Mouse (Mus musculus): ENCODE data around the gene Disp2. TPM values are rescaled to one million over a fixed set of nuclear protein-coding genes. Genes with fewer than 3 reads are reported as not detected.

Disp2 gene
- polyA plus RNA-seq, 1 experiment from 2014 or later: 2.5 TPM

DNA sequence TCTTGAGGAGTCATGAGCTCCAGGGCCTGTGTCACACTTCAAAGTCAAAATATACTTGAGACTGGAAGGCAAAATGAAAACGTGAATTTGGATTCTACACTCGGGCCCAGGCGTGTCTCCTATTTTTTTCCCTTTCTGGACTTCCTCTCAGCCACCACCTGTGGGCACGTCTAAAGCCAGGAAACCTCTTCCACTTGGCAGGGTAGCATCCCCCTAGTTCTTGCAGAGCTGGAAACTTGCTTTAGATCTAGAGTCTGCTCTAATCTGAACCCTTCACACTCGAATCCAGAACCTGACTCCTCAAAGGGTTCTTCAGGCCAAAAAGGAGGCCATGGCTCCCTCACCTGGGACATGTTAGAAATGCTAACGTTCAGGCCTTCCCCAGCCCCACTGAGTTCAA is 24.1 kb upstream of the Disp2 start:
- H3K36me3 ChIP-seq (ENCODE audit: control insufficient read depth, insufficient read depth): no peaks in the 10 kb centered on the region
- no peak for TF ChIP-seq CTCF (IDR thresholded peaks at IDR 0.05; ENCODE audit: low read depth)
- H3K27ac ChIP-seq (ENCODE audit: low read depth, low read length): no peak overlapping the region
- no peak for ATAC-seq
- no peaks in the 10 kb centered on the region for H3K9me3 ChIP-seq (ENCODE audit: control insufficient read depth)
- no peak overlapping the region for H3K4me3 ChIP-seq (ENCODE audit: low read depth, low read length)
- H3K27me3 ChIP-seq (replicated peaks; ENCODE audit: control insufficient read depth, insufficient read depth, low read length): no peaks in the 10 kb centered on the region
- 80% methylated on average over 6 of the region's 6 CpGs for WGBS
- H3K4me1 ChIP-seq (replicated peaks; ENCODE audit: control insufficient read depth, insufficient read depth, low read length): 0 out of 2 replicates have a peak, but pooled peaks cover 3% of the 10 kb centered on the region
- H3K9ac ChIP-seq (ENCODE audit: low read depth, low read length): no peak overlapping the region
- no peak overlapping the region for H3K4me2 ChIP-seq (replicated peaks; ENCODE audit: low read depth)

DNA sequence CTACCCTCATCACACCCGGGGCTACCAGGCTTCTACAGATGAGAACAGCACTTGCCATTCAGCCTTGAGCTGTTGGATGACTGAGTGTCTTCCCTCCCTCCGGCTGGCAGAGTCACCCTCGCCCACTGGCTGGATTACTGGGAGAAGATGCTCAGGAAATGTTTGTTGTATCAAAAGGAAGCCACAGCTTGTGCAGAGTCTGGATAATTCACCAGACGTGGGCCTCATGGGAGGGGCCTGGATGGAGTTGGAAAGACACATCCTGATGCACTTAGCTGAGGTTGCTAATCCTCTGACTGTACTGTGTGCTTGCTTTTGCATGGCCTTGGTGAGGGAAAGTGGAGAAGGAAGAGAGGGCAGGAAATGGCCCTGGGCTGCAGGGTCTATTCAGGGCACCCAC is 23.4 kb upstream of the Disp2 start:
- TF ChIP-seq CTCF (IDR thresholded peaks at IDR 0.05; ENCODE audit: low read depth): no peak
- Histone ChIP-seq H3K9ac (ENCODE audit: low read depth, low read length) (no peak overlapping the region), H3K4me2 (replicated peaks; ENCODE audit: low read depth) (no peak overlapping the region), H3K4me1 (replicated peaks; ENCODE audit: control insufficient read depth, insufficient read depth, low read length) (0 out of 2 replicates have a peak, but pooled peaks cover 5% of the 10 kb centered on the region), H3K27ac (ENCODE audit: low read depth, low read length) (no peak overlapping the region), H3K27me3 (replicated peaks; ENCODE audit: control insufficient read depth, insufficient read depth, low read length) (no peaks in the 10 kb centered on the region), H3K9me3 (ENCODE audit: control insufficient read depth) (no peaks in the 10 kb centered on the region), H3K4me3 (ENCODE audit: low read depth, low read length) (no peak overlapping the region), H3K36me3 (ENCODE audit: control insufficient read depth, insufficient read depth) (no peaks in the 10 kb centered on the region)
- WGBS: 81% methylated on average over 4 of the region's 4 CpGs
- no peak for ATAC-seq

DNA sequence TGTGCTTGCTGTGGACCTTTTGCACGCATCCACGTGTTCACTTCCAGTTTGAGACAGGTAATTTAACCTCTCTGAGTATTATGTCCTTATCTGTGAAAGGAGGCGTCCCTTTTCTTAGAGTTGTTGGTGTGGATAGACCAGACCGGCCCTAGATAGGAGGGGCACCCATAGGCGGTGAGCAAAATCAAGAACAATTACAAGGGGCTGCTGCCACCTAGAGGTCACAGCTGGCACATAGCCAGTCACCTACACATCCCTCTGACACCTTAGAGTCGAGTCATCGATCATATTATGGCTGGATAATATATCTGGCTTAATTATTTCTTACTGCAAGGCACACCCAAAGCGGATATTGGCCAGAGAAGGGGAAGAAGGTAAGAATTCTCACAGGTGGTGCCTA is 19.7 kb upstream of the Disp2 start:
- H3K9ac ChIP-seq (ENCODE audit: low read depth, low read length): no peak overlapping the region
- H3K4me3 ChIP-seq (ENCODE audit: low read depth, low read length): no peak overlapping the region
- TF ChIP-seq CTCF (IDR thresholded peaks at IDR 0.05; ENCODE audit: low read depth): peak; percentile 86
- no peak overlapping the region for H3K27ac ChIP-seq (ENCODE audit: low read depth, low read length)
- peaks cover 18% of the 10 kb centered on the region; the same call in 1 of the 2 replicates for H3K4me1 ChIP-seq (replicated peaks; ENCODE audit: control insufficient read depth, insufficient read depth, low read length)
- H3K4me2 ChIP-seq (replicated peaks; ENCODE audit: low read depth): peak overlapping the region; percentile 41
- no peaks in the 10 kb centered on the region for H3K9me3 ChIP-seq (ENCODE audit: control insufficient read depth)
- H3K36me3 ChIP-seq (ENCODE audit: control insufficient read depth, insufficient read depth): no peaks in the 10 kb centered on the region
- H3K27me3 ChIP-seq (replicated peaks; ENCODE audit: control insufficient read depth, insufficient read depth, low read length): no peaks in the 10 kb centered on the region
- ATAC-seq: peak; percentile 72
- 10% methylated on average over 8 of the region's 8 CpGs for WGBS

DNA sequence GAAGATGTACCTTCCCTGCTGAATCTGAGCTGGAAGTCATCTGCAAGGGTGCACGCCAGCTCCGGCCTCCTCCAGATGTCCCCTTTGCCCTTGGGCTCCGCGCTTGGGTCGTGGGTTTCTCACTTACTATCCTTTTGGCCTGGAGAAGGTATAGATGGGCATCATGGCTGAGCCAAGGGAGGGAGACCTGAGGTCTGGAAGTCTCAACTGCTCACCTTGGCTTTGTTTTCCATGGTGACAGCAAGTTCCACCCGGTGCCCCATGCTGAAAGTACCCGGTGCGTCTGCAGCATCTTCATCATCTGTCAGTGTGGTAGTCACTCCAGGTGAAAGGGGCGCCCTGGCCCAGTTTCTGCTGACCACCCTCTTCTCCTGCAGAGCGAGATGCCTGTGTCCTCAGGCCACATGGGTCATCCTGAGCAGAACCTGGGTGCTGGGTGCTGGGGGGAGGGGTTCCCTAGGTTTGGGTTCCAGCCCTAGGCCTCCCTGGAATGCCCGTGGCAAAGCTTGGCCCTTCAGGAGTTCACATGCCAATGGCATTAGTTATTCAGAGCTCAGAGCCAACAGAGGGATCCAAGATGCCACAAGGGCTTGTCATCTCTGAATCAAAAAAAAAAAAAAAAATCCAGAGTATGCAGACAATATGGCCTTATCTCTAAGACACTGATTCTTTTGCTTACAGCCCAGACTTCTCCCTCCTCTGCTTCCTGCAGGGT is 19.1 kb upstream of the Disp2 start:
- Histone ChIP-seq H3K36me3 (ENCODE audit: control insufficient read depth, insufficient read depth) (no peaks in the 10 kb centered on the region), H3K9ac (ENCODE audit: low read depth, low read length) (no peak overlapping the region), H3K4me3 (ENCODE audit: low read depth, low read length) (no peak overlapping the region), H3K4me2 (replicated peaks; ENCODE audit: low read depth) (no peak overlapping the region), H3K27me3 (replicated peaks; ENCODE audit: control insufficient read depth, insufficient read depth, low read length) (no peaks in the 10 kb centered on the region), H3K4me1 (replicated peaks; ENCODE audit: control insufficient read depth, insufficient read depth, low read length) (peaks cover 23% of the 10 kb centered on the region; the same call in 1 of the 2 replicates), H3K27ac (ENCODE audit: low read depth, low read length) (no peak overlapping the region), H3K9me3 (ENCODE audit: control insufficient read depth) (no peaks in the 10 kb centered on the region)
- no peak for TF ChIP-seq CTCF (IDR thresholded peaks at IDR 0.05; ENCODE audit: low read depth)
- WGBS: 84% methylated on average over 11 of the region's 11 CpGs
- no peak for ATAC-seq

- Histone ChIP-seq H3K4me2 (replicated peaks; ENCODE audit: low read depth) (peak overlapping the region; percentile 55), H3K27ac (ENCODE audit: low read depth, low read length) (0 out of 2 replicates have a peak overlapping the region, but pooled peaks have one; percentile 70), H3K27me3 (replicated peaks; ENCODE audit: control insufficient read depth, insufficient read depth, low read length) (no peaks in the 10 kb centered on the region), H3K9ac (ENCODE audit: low read depth, low read length) (no peak overlapping the region), H3K4me3 (ENCODE audit: low read depth, low read length) (no peak overlapping the region), H3K4me1 (replicated peaks; ENCODE audit: control insufficient read depth, insufficient read depth, low read length) (peaks cover 23% of the 10 kb centered on the region; the same call in 1 of the 2 replicates), H3K36me3 (ENCODE audit: control insufficient read depth, insufficient read depth) (no peaks in the 10 kb centered on the region), H3K9me3 (ENCODE audit: control insufficient read depth) (no peaks in the 10 kb centered on the region)
- ATAC-seq: no peak
- peak; percentile 49 for TF ChIP-seq CTCF (IDR thresholded peaks at IDR 0.05; ENCODE audit: low read depth)
- WGBS: 80% methylated on average over 12 of the region's 12 CpGs
Measured at GRCm38 (mm10) chr2:118761358-118761757, 18.2 kb upstream of the Disp2 start.

DNA sequence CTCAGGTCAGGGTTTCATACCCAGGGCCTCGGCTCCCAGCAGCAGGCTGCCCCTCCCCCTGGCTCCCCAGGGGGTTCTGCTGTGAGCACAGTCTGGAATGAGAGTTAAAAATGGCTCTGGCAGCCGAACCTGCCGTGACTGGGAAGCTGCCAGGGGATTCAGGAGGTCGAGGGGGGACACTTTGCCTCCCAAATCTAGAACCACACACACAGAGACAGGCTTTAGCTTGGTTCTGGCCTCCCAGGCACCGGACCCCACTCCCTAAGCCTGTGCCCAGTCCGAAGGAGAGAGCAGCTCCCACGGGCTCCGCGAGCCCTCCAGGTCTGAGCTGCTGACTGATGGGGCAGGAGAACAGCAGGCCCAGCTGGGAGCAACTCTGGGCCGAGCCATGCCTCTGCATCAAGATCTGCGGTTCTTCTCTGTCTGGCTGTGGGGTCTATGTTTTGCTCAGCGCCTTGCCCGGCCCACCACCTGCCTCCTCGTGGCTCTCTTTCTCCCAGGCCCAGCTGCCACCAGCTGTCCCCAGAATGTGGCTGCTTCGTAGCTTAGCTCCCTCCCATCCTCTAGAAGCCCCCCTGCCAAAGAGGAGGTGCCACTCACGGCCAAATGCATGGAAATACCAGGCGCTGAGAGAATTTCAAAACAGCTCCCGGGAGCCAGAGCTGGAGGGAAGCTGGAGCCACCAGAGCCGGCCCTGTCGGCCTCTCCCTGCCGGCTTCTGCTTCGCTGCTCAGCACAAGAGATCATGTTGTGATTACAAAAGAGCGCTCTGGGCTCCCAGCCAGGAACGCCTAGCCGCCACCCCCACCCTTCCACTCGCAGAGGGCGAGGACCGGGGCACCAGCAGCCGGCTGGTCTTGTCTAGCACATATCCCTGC is 17.4 kb upstream of the Disp2 start, which contains the start of gene Ccdc9b:
Ccdc9b (minus strand) TSS at position 756 of the 878 bp plus-strand sequence.
- peaks cover 23% of the 10 kb centered on the region; the same call in 1 of the 2 replicates for H3K4me1 ChIP-seq (replicated peaks; ENCODE audit: control insufficient read depth, insufficient read depth, low read length)
- H3K4me2 ChIP-seq (replicated peaks; ENCODE audit: low read depth): peak within 1 kb of the TSS; percentile 55
- H3K36me3 ChIP-seq (ENCODE audit: control insufficient read depth, insufficient read depth): no peaks in the 10 kb centered on the region
- peak; percentile 50 for ATAC-seq
- peak within 1 kb of the TSS; percentile 11 for H3K4me3 ChIP-seq (ENCODE audit: low read depth, low read length)
- 20% methylated on average over 29 of the region's 29 CpGs for WGBS
- H3K27me3 ChIP-seq (replicated peaks; ENCODE audit: control insufficient read depth, insufficient read depth, low read length): no peaks in the 10 kb centered on the region
- H3K27ac ChIP-seq (ENCODE audit: low read depth, low read length): peak within 1 kb of the TSS; percentile 70
- H3K9me3 ChIP-seq (ENCODE audit: control insufficient read depth): no peaks in the 10 kb centered on the region
- TF ChIP-seq CTCF (IDR thresholded peaks at IDR 0.05; ENCODE audit: low read depth): no peak
- H3K9ac ChIP-seq (ENCODE audit: low read depth, low read length): peak within 1 kb of the TSS; percentile 23; the same call in 1 of the 2 replicates

Data from intestine, postnatal 0 days (tissue).